Mouse (Mus musculus) layer of hippocampus, adult 8-10 months (tissue): ENCODE data around the gene Mtch1. TPM values are rescaled to one million over a fixed set of nuclear protein-coding genes. Genes with fewer than 3 reads are reported as not detected.
"Not testable (repeated sequence)": the region's sequence is repeated elsewhere in the genome, so short reads cannot be mapped to it uniquely, and the experiment has no call there.

ENCODE experiments used
- DNase-seq, 2 experiments: peaks; one replicate each; pipeline ENCODE4 v3.0.0; 2022; ENCODE audit warnings: low spot score in 2 of 2
- total RNA-seq, 4 experiments: library from RNA; stranded (reverse); gene quantifications; 2 replicates each; pipeline ENCODE4 v1.2.4; 2022

Mtch1 gene
- total RNA-seq, 4 experiments from 2014 or later, result 562 to 622 (median 577) TPM

DNA sequence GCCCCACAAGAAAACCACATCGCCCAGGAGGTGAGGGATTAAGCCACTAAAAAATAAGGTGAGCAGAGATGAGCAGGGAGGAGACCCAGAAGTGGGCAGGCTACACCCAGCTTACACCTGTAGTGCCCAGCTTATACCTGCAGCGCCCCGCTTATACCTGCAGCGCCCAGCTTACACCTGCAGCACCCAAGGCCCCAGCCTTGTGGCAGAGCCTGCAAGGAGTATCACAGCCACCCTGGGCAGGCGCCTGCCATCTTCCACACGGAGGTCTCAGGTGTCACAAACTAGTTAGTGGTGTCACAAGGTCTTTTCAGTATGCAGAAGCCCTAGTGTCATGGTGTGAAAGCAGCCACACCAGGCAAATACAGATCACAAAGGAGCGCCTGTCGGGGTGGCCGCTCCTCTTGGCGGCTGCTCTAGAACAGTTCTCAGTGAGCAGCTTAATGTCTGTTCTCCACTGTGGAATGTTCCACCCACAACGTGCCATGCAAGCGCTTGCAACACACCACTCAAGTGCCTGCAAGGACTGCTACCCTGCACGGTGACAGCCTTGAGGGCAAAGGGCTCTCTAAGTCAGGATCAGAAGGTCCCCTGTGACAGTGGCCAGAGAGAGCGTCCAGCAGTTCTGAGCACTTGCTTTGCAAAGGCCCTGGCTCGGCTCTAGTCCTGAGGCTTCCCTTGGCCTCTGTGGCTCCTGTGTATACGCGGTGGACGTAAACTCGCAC is 11.3 kb downstream of the Mtch1 start:
- no peak for DNase-seq

DNA sequence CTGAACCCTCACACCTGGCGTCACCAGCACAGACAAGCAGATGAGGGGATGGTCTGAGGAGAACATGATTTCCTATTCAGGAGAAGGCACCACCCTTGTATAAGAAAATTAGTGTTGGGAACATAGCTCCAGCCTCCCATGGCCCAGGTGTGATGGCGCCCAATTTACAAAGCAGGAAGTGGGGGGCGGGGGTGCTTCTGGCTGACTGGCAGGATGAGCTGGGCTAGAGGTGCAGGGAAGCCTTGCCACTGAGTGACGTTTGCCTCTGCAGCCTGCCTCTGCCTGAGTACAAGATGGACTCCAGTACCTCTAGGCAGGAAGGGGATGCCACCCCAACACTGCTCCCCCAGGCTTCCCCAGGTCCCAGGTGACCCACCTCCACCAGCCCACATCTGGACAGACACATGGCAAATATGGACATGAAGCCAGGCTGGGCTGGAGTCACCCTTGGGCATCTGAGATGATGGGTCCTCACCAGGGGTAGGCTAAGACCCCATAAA is 15.5 kb downstream of the Mtch1 start:
- DNase-seq, result no peak

DNA sequence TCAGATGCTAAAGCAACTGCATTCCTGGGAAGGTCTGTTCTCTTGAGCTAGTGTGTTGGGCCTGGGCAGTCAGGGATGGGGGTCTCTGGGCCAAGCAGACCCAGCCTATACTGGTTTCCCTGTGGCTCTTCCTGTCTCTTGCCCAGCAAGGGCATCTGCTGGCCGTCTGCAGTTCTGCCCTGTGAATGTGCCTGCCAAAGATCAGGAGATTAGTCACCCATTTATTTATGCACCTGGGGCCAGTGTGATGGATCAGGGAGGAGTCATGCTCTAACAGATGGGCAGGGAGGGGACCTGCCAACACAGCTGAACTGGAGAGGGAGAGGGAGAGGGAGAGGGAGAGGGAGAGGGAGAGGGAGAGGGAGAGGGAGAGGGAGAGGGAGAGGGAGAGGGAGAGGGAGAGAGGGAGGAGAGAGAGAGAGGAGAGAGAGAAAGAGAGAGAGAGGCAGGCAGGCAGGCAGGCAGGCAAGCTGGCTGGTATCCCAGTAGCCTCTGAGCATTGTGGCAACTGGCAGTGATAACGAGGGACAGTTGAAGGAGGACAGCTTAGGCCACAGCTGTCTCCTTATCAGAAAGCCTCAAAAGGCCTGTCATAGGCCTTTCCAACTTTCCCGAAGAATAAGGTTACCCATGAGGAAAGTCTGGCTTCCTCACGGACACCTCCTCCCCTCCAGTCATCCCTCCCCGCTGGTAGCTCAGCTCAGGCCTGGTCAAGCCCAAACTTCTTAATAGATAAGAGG is 16.9 kb downstream of the Mtch1 start:
- no peak for DNase-seq

DNA sequence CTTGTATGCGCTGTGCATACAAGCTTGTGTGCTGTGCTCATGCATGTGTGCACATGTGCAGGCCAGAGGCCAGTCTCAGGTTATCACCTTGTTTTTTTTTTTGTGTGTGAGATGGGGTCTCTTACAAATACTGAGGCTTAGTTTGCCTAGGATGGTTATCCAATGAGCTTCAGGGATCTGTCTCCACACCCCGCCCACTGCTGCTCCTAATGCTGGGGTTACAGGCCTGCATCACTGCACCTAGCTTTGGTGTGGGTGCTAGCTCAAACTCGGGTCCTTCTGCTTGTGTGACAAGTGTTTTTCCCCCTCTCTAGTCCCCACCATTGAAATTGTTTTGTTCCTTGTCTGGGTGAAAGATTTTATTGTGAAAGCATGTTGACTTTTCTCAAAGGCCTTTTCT is 17.5 kb downstream of the Mtch1 start:
- no peak for DNase-seq

DNA sequence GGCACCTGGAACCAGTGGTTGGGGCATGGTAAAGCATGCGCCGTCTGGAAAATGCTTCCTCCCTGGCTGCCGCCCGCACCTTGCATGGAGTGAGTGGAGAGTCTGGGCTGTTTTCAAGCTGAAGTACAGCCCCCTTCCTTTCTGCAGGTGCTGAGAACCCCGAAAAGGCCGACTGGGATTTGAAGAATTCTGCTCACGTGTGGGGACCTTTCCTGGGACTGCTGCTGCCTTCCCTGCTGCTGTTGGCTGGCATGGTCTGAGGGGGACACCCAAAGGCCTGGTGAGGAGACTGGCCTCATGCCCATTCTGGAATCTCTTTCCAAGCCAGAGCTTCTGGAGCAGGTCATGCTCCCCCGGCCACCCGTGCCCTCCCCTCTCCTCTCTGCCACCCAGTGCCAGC is 20.0 kb downstream of the Mtch1 start:
- DNase-seq, result no peak

DNA sequence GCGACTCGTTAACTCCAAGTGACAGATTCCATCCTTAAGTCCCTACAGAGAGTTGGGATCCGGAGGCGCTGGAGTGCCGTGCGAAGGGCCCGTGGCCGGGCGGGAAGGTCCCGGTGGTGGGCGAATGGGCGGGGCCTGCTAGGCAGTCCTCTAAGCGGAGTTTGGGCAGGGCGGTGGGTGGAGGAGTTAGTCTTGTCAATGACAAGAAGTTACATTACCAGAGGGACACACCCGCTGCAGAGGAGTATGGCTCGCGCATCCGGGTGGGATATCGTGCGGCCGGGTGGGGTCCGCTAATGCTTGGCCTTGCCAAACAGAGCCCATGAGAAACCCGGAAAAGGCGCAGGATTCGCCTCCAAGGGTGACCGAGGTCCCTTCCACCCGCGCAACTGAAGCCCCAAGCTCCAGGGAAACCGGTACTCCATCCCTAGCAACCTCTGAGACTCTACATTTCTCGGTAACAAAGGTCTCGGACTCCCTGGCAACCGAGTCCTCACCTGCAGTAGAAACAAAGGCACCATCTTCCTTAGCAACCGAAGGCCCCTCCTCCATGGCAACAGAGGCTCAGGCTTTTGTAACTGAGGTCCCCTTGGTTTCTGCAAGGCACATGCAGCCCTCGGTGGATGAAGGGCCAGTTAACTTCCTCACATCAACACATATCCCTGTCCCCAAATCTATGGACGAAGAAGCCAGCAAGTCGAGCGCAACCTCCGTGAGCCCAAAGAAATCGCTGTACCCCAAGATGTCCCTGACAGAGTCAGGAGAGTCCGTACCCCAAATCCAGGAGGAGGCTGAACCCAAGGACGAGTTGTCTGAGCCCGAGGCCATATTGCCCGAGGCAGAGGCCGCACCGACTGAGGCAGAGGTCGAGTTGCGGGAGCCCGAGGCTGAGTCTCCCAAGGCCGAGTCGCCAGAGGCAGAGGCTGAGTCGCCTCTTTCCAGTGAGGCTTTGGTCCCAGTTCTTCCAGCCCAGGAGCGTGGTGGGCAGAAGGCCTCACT is 20.9 kb downstream of the Mtch1 start:
- DNase-seq, result no peak

DNA sequence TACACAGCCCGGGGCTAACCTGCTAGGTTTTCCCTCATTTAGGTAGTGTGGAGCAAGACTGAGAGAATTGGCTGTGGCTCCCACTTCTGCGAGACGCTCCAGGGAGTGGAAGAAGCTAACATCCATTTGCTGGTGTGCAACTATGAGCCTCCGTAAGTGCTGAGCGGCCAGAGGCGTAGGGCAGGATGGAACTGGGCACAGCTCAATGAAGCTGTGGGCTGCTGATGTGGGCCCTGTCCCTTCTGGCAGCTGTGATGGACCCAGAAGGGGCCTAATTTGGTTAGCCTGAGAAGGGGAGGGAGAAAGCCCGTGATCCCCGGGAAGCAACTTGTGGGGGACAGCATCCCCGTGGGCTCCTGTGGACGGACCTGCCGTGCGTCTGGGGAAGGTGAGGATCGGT is 21.9 kb downstream of the Mtch1 start:
- no peak for DNase-seq

DNA sequence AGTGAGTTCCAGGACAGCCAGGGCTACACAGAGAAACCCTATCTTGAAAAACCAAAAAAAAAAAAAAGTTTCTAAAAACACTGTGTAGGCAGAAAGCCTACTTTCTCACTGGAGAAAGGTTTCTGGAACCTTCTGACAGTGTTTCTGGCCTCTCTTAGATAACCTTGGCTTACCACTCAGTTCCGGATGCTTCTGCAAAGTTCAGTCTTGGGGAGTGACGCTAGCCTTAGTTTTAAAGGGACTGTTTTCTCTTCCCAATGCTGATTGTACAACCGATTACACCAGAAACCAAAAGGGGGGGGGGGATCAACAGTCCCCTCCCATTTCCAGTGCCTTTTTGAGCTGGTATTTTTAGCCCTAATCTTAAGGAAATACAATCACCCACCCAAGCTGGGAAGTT is 24.1 kb downstream of the Mtch1 start:
- no peak for DNase-seq

DNA sequence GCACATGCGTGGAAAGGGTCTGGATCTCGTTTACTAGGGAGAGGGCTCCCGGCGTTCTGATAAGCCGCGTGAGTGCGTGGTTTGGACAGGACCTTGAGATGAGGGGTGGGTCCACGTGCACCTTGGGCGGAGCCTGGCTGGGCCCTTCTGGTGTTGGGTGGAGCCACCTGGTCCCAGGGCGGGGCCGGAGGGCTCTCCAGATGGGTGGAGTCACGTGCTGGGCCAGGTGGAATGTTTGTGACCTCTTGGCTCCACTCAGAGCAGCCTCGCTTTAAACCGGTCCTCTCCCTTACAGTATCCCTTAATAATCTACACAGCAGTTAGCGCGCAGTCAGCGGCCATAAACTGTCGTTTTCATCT is 25.2 kb downstream of the Mtch1 start:
- DNase-seq, result no peak

DNA sequence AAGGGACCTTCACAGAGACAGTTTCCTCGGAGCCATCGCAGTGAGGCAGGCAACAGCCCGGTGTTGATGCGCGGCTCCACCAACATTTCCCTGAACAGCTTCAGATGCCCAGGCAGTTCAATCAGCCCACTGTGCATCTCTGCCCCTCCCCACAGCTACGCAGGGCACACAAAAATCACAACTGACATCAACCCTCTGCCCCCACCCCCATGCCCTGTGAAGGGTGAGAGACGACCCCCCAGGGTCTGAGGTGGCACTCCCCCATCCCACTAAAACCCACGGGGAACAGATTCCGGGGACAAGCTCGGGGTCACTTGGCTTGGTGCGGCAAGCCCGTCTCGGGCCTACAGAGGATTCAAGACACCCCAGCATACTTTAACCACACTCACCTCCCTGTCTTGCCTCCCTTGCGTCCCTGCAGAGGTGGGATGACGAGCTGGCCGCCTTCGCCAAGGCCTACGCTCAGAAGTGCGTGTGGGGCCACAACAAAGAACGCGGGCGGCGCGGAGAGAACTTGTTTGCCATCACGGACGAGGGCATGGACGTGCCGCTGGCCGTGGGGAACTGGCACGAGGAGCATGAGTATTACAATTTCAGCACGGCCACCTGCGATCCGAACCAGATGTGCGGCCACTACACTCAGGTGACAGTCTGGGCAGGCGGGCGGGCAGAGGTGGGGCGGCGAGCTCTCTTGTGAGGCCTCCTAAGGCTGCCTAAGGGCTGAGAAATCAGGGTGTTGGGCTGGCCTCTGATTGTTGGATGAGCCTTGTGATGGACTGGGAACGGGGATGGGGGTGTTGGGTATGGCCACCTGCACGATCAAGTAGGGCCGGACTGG is 25.8 kb downstream of the Mtch1 start:
- DNase-seq, result no peak

DNA sequence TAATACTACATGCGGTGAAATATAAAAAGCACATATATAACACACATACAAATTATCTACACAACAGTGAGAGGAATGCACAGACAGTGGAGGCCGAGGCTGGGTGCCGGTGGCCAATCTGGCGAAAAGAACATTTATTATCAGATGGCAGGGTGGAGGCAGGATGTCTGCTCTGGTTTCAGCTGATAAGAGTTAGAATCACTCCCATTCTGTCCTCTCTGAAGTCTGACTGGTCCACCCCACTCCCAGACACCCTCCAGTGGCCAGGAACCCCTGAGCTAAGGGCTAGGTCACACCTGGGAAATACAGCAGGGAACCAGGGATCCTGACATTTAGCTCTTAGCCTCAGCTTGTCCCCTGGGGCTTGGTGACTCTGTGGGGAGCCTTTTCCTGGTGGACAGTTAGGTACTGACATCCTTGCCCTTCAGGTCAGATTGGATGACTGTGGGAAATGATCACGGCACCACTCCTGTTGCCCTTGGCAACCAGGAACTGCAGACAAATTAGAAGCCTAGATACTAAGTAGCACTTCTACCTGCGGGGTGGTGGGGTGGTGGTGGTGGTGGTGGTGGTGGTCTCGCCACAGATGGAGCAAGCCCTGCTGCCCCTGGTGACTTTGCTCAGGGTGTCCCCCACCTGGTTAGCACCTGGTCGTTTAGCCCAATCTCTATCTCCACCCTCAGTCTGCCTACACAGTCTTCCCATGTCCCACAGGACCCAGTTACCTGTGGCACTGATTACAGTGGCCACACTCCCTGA is 27.7 kb downstream of the Mtch1 start:
- DNase-seq, result no peak

DNA sequence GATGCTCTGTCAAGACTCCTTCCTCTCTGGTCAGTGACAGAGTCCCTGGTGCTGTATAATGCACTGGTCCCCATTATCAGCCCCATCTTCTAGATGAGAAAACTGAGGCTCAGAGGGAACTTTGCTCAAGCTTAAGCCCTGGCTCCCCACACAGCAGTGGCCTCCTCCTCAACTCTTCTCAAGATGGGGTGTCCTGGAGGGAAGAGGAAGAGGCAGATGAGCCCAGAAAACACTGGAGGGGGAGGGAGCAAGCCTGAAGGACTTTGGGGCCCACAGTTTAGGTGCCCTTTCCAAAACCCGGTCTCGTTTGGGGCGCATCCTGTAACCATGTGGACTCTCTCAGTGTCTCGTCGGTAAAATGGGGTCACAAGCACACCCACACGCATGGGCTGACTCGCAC is 28.3 kb downstream of the Mtch1 start:
- DNase-seq, result no peak

DNA sequence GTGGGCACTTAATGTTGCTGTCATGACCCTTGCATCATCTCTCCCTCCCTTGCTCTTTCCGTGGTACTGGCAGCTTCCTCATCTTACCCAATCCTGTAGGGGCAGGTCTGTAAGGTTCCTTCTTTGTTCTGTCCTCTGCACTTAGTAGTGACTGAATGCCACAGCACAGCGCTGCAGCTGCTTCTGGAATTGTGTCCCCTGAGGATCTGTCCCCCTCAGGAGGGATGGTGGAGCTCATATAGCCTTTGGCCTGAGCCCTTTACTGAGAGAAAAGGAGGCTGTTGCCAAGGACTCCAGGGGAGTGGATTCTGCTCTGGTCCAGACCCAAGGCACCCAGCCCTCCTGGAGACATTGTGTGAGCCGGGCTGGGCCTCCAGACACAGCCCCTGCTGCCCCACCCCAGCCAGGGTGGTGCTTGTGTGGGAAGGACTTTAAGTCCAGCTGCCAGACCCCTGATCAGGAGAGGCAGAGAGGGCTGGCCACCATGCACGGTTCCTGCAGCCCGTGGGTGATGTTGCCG is 28.9 kb downstream of the Mtch1 start:
- DNase-seq, result no peak

DNA sequence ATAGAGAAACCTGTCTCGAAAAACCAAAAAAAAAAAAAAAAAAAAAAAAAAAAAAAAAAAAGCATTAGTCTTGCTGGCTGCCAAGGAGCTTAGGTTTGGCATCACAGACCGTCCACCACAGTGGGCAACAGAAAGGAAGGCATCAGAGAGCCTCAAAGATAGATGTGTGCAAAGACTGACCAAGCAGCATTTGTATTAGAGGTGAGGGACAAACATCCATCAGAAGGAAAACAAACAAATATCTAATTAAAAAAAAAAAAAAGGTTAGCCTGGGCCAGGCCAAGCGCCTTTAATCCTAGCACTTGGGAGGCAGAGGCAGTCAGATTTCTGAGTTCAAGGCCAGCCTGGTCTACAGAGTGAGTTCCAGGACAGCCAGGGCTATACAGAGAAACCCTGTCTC is 30.4 kb downstream of the Mtch1 start, which contains the start of gene Pi16:
Pi16 (plus strand) TSS at position 301 of the 400 bp plus-strand sequence.
- not testable (repeated sequence) for DNase-seq

DNA sequence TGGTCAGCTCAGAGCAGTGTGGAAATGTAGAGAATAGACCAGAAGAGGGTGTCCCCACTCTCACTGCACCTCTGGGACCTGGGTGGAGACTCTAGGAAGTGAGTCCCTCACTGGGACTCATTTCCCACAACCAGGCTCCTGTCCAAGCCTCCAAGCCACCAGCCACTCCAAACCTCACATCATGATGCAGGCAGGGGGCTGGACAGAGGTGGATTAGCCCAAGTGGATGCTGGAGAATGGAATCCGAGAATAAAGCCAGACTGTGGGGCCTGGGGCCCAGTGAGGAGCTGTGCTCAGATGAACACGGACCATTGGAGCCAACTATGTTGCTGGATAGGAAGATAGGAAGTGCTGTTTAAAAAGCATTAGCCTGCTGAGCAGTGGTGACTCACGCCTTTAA is 30.8 kb downstream of the Mtch1 start:
- DNase-seq, result no peak

DNA sequence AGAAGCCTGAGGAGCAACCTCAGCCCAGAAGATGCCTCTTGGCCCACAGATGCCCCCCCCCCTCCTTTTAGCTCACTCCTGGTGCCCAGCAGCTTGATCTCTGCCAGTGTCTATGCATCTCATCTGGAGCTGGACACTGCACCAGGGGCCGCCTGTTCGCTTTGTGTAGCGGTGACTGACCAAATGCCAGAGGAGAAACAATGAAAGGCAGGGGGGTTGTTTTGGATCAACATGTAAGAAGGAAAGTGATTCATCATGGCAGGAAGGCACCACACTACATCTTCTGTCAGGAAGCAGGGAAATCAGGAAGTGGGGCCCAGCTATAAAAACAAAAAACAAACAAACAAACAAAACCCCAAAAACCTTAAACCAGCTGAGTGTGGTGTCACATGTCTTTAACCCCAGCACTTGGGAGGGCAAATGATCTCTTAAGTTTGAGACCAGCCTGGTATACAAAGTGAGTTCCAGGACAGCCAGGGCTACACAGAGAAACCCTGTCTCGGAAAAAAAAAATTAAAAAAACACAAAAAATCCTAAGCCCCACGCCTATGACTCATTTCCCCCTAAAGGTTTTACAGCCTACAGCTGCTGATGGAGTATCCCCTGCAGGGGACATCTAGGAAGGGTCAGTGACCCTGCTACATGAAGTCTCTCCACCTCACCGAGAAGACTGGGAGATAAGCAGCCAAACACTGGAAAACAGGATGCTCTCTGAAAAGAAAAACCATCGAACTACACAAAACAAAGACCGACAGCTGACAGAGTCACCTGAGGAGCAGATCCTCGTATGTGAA is 31.9 kb downstream of the Mtch1 start:
- DNase-seq, result no peak

DNA sequence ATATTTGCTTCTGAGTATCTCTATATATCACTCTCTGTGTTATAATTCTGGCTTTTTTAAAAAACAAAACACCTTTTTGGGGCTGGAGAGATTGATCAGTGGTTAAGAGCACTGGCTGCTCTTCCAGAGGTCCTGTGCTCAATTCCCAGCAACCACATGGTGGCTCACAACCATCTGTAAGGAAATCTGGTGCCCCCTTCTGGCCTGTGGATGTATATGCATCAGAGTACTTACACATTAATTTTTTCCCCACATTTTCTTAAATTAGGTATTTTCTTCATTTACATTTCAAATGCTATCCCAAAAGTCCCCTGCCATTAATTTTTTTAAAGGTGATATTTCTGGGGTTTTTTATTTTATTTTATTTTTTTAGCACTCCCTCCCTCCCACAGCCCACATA is 34.4 kb downstream of the Mtch1 start:
- no peak for DNase-seq

DNA sequence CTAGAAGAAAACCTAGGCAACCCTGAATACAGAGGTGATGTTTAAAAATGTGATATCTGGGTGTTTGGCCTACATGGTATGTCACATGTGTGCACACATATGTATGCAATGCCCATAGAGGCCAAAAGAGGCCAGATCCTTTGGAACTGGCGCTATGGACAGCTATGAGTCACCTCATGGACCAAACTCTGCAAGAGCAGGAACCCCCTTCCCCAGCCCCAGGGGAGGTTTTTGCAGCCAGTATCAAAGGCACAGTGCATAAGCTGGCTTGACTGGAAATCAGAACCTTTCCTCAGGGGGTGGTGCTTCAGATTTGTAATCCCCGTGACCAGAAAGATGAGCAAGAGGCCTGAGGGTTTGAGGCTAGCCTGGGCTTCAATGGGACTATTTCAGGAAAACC is 35.7 kb downstream of the Mtch1 start:
- DNase-seq, result no peak

DNA sequence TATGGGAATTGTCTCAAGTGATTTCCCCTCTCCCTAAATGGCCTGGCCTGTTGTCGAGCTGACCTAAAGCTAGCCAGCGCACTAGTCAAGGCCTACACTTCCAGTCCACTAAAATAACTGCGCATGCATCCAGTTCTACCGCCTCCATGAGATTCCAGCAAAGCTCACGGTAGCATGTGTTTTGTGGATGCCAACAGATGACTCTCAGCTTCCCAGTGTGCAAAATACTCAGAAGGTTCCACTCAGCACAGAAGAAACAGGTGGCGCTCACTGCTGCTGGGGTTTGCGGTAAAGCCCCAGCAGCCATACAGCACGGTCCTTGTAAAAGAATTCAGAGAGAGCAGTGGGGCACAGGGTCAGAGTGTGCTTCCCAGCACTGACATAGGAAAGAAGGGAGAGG is 36.1 kb downstream of the Mtch1 start:
- DNase-seq, result no peak
